Mouse (Mus musculus): Measurements from ENCODE around the gene Pstk.
"Not testable (repeated sequence)": the region's sequence is repeated elsewhere in the genome, so short reads cannot be mapped to it uniquely, and the experiment has no call there.

GRCm38 (mm10) chr7:131391761-131392160, 20.8 kb downstream of the Pstk start:
- TF ChIP-seq CTCF, EP300 (IDR thresholded peaks at IDR 0.05; ENCODE audit: low read depth): not testable (repeated sequence)

All from liver, postnatal 0 days (tissue).